Mouse (Mus musculus): ENCODE results near the gene Klrd1.

DNA sequence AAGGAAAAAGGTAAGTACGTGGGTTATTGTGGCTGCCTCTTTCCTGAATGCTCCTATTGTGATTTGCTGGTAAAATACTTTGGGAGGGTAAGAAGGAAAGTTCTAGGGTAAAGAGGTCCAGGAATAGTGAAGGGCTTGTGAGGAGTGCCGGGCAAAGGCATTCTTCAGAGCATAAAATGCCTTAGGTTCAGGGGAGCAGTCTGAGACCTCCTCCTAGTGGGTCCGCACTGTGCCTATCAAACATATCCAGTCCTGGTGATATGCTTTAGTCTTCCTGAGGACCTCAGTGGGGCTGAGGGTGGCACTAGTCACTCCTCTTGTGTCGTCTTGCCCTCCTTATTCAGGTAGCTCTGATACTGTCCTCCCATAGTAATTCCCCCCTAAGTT is 31.9 kb upstream of the Klrd1 start:
- TF ChIP-seq CTCF (IDR thresholded peaks at IDR 0.05; ENCODE audit: low read depth, low read length) (no peak), GATA1 (IDR thresholded peaks at IDR 0.05; ENCODE audit: borderline replicate concordance, low read length) (no peak), POLR2AphosphoS5 (IDR thresholded peaks at IDR 0.05; ENCODE audit: insufficient replicate concordance, low read depth, low read length) (no peak)
